Mouse (Mus musculus): ENCODE measurements around the gene Myo10. TPM values are rescaled to one million over a fixed set of nuclear protein-coding genes. Genes with fewer than 3 reads are reported as not detected.

Myo10 gene
- polyA plus RNA-seq, 1 experiment from 2014 or later: 32.5 TPM

DNA sequence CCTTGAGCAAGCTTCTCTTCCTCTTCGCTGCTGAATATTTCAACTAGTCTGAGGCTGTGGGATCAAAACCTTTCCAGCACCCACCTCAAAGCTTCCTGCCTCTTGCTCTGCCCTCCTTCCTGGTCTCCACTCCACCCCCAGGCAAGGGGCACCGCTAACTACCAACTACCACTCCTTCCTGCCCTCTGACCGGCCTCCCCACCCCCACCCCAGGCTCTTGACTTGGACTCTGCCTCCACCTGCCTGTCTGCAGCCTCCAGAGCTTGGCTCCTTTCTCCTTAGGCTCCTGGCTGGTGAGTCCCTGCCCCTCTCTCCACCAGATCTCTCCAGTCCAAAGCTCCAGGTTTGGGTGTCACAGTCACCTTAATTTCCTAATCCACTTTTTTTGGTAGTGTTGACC, 133.7 kb downstream of the Myo10 start:
- no peaks in the 10 kb centered on the region; the same call in 1 of the 2 replicates for H3K4me1 ChIP-seq (replicated peaks; ENCODE audit: control insufficient read depth, insufficient read depth, low read length)
- H3K4me2 ChIP-seq (ENCODE audit: low read length): no peak overlapping the region
- no peaks in the 10 kb centered on the region for H3K27me3 ChIP-seq (replicated peaks; ENCODE audit: control insufficient read depth, insufficient read depth, low read length)
- H3K36me3 ChIP-seq (ENCODE audit: control insufficient read depth, insufficient read depth, low read length): no peaks in the 10 kb centered on the region
- H3K4me3 ChIP-seq (ENCODE audit: low read depth, low read length): no peak overlapping the region
- H3K27ac ChIP-seq (ENCODE audit: low read depth): no peak overlapping the region
- WGBS: 57% methylated on average over 3 of the region's 3 CpGs
- no peaks in the 10 kb centered on the region for H3K9me3 ChIP-seq (ENCODE audit: control insufficient read depth, low read length)
- no peak overlapping the region for H3K9ac ChIP-seq (ENCODE audit: low read length)
- DNase-seq (ENCODE audit: low spot score) (no peak), ATAC-seq (replicated peaks; ENCODE audit: low FRiP score, low TSS enrichment, low read depth) (no peak)

- DNase-seq (ENCODE audit: low spot score) (no peak), ATAC-seq (replicated peaks; ENCODE audit: low FRiP score, low TSS enrichment, low read depth) (no peak)
- Histone ChIP-seq H3K9ac (ENCODE audit: low read length) (no peak overlapping the region), H3K4me2 (ENCODE audit: low read length) (0 out of 2 replicates have a peak overlapping the region, but pooled peaks have one; percentile 4), H3K4me1 (replicated peaks; ENCODE audit: control insufficient read depth, insufficient read depth, low read length) (peaks cover 18% of the 10 kb centered on the region), H3K9me3 (ENCODE audit: control insufficient read depth, low read length) (no peaks in the 10 kb centered on the region), H3K27ac (ENCODE audit: low read depth) (peak overlapping the region; percentile 36; the same call in 1 of the 2 replicates), H3K4me3 (ENCODE audit: low read depth, low read length) (no peak overlapping the region), H3K36me3 (ENCODE audit: control insufficient read depth, insufficient read depth, low read length) (no peaks in the 10 kb centered on the region), H3K27me3 (replicated peaks; ENCODE audit: control insufficient read depth, insufficient read depth, low read length) (no peaks in the 10 kb centered on the region)
- WGBS: 49% methylated on average over 10 of the region's 10 CpGs
Measured at GRCm38 (mm10) chr15:25758037-25758436, 135.7 kb downstream of the Myo10 start.

DNA sequence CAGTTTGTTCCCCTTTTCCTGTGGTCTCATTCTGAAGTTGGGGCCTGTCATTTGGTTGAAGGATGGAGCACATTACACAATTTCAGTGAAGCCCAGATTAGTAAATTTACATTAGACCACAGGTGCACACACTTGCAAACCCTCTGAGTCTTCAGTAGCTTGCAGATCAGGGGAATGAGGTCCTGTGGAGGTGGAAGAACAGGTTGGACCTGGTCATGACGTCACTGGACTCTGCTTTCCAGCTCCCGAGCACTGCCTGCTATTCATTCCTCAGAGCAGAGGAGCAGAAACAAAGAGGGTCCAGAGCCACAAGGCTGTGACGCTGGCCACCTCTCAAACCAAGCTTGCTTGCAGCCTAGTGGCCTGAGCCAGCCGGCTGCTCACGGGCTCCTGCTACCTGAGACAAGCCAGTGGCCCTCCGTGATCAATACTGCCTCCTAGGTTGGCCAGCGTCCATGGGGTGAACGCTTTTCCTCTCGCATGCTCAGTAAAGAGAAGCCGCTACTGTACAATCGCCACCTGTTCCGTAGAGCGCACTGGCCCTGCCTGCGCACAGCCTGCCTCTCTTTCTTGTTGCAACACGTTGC, 136.3 kb downstream of the Myo10 start:
- H3K4me1 ChIP-seq (replicated peaks; ENCODE audit: control insufficient read depth, insufficient read depth, low read length): peaks cover 19% of the 10 kb centered on the region
- peak overlapping the region; percentile 42 for H3K4me2 ChIP-seq (ENCODE audit: low read length)
- H3K27ac ChIP-seq (ENCODE audit: low read depth): peak overlapping the region; percentile 79
- DNase-seq (ENCODE audit: low spot score): peak; percentile 84
- H3K27me3 ChIP-seq (replicated peaks; ENCODE audit: control insufficient read depth, insufficient read depth, low read length): no peaks in the 10 kb centered on the region
- peak; percentile 92 for ATAC-seq (replicated peaks; ENCODE audit: low FRiP score, low TSS enrichment, low read depth)
- 0 out of 2 replicates have a peak overlapping the region, but pooled peaks have one; percentile 25 for H3K9ac ChIP-seq (ENCODE audit: low read length)
- 64% methylated on average over 15 of the region's 15 CpGs for WGBS
- H3K4me3 ChIP-seq (ENCODE audit: low read depth, low read length): peak overlapping the region; percentile 15; the same call in 1 of the 2 replicates
- no peaks in the 10 kb centered on the region for H3K36me3 ChIP-seq (ENCODE audit: control insufficient read depth, insufficient read depth, low read length)
- no peaks in the 10 kb centered on the region for H3K9me3 ChIP-seq (ENCODE audit: control insufficient read depth, low read length)

DNA sequence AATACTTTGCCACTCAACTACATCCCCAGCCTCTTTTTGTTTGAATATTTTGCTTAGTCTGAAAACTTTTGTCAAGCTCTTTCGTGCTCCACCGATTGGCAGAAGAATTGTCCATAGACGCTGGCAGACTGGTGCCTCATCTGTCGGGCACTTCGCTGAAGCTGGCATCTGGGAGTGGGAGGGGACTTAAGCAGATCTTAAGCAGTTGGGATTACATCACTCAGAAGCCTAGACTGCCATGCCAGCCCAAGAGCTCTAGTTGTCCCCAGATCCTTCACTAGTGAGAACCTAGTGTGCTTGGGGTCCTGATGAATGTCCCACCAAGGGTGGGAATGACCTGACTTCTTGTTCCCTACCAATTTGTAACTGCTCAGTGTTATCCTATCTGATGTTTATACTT, 138.0 kb downstream of the Myo10 start:
- H3K9ac ChIP-seq (ENCODE audit: low read length): no peak overlapping the region
- no peak overlapping the region for H3K4me3 ChIP-seq (ENCODE audit: low read depth, low read length)
- 83% methylated on average over 5 of the region's 5 CpGs for WGBS
- no peaks in the 10 kb centered on the region for H3K27me3 ChIP-seq (replicated peaks; ENCODE audit: control insufficient read depth, insufficient read depth, low read length)
- H3K4me2 ChIP-seq (ENCODE audit: low read length): no peak overlapping the region
- no peaks in the 10 kb centered on the region for H3K36me3 ChIP-seq (ENCODE audit: control insufficient read depth, insufficient read depth, low read length)
- H3K4me1 ChIP-seq (replicated peaks; ENCODE audit: control insufficient read depth, insufficient read depth, low read length): peaks cover 22% of the 10 kb centered on the region
- no peaks in the 10 kb centered on the region for H3K9me3 ChIP-seq (ENCODE audit: control insufficient read depth, low read length)
- DNase-seq (ENCODE audit: low spot score) (no peak), ATAC-seq (replicated peaks; ENCODE audit: low FRiP score, low TSS enrichment, low read depth) (no peak)
- H3K27ac ChIP-seq (ENCODE audit: low read depth): no peak overlapping the region

GRCm38 (mm10) chr15:25761049-25761448, 138.7 kb downstream of the Myo10 start:
- peaks cover 22% of the 10 kb centered on the region for H3K4me1 ChIP-seq (replicated peaks; ENCODE audit: control insufficient read depth, insufficient read depth, low read length)
- no peak overlapping the region for H3K4me3 ChIP-seq (ENCODE audit: low read depth, low read length)
- no peaks in the 10 kb centered on the region for H3K36me3 ChIP-seq (ENCODE audit: control insufficient read depth, insufficient read depth, low read length)
- 81% methylated on average over 2 of the region's 2 CpGs for WGBS
- no peak overlapping the region for H3K27ac ChIP-seq (ENCODE audit: low read depth)
- no peak for DNase-seq (ENCODE audit: low spot score)
- H3K4me2 ChIP-seq (ENCODE audit: low read length): no peak overlapping the region
- H3K9ac ChIP-seq (ENCODE audit: low read length): no peak overlapping the region
- no peaks in the 10 kb centered on the region for H3K9me3 ChIP-seq (ENCODE audit: control insufficient read depth, low read length)
- H3K27me3 ChIP-seq (replicated peaks; ENCODE audit: control insufficient read depth, insufficient read depth, low read length): no peaks in the 10 kb centered on the region
- ATAC-seq (replicated peaks; ENCODE audit: low FRiP score, low TSS enrichment, low read depth): no peak

DNA sequence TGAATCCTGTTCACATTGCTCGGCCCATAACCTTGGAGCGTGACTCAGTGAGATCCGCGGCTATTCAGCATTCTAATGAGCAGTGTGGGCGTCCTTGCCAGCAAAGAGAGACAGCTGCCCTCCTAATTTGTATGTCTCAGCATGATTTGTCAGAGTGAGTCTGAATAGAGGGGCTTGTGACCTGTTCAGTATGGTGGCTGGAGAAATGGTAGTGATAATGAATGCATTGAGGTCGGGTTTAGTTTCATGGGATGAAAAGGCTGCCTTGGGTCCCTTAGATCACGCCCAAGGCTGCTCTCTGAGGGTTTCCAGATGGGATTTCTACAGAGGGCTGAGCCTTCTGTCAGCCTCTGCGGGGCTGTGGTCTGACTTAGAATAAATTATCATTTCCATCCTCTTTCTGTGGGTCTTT, 139.5 kb downstream of the Myo10 start:
- H3K4me3 ChIP-seq (ENCODE audit: low read depth, low read length): no peak overlapping the region
- no peaks in the 10 kb centered on the region for H3K36me3 ChIP-seq (ENCODE audit: control insufficient read depth, insufficient read depth, low read length)
- H3K9me3 ChIP-seq (ENCODE audit: control insufficient read depth, low read length): no peaks in the 10 kb centered on the region
- H3K4me1 ChIP-seq (replicated peaks; ENCODE audit: control insufficient read depth, insufficient read depth, low read length): peaks cover 22% of the 10 kb centered on the region
- no peak overlapping the region for H3K9ac ChIP-seq (ENCODE audit: low read length)
- no peak overlapping the region for H3K27ac ChIP-seq (ENCODE audit: low read depth)
- no peaks in the 10 kb centered on the region for H3K27me3 ChIP-seq (replicated peaks; ENCODE audit: control insufficient read depth, insufficient read depth, low read length)
- 29% methylated on average over 8 of the region's 8 CpGs for WGBS
- DNase-seq (ENCODE audit: low spot score) (no peak), ATAC-seq (replicated peaks; ENCODE audit: low FRiP score, low TSS enrichment, low read depth) (no peak)
- H3K4me2 ChIP-seq (ENCODE audit: low read length): no peak overlapping the region

- ATAC-seq (replicated peaks; ENCODE audit: low FRiP score, low TSS enrichment, low read depth): no peak
- WGBS: 27% methylated on average over 8 of the region's 8 CpGs
- H3K4me3 ChIP-seq (ENCODE audit: low read depth, low read length): no peak overlapping the region
- DNase-seq (ENCODE audit: low spot score): no peak
- H3K4me2 ChIP-seq (ENCODE audit: low read length): no peak overlapping the region
- H3K9me3 ChIP-seq (ENCODE audit: control insufficient read depth, low read length): no peaks in the 10 kb centered on the region
- no peak overlapping the region for H3K27ac ChIP-seq (ENCODE audit: low read depth)
- no peaks in the 10 kb centered on the region for H3K36me3 ChIP-seq (ENCODE audit: control insufficient read depth, insufficient read depth, low read length)
- H3K4me1 ChIP-seq (replicated peaks; ENCODE audit: control insufficient read depth, insufficient read depth, low read length): peaks cover 26% of the 10 kb centered on the region
- H3K27me3 ChIP-seq (replicated peaks; ENCODE audit: control insufficient read depth, insufficient read depth, low read length): no peaks in the 10 kb centered on the region
- H3K9ac ChIP-seq (ENCODE audit: low read length): no peak overlapping the region
Measured at GRCm38 (mm10) chr15:25762306-25762705, 140.0 kb downstream of the Myo10 start.

GRCm38 (mm10) chr15:25763106-25763505, 140.8 kb downstream of the Myo10 start:
- ATAC-seq (replicated peaks; ENCODE audit: low FRiP score, low TSS enrichment, low read depth): no peak
- H3K9me3 ChIP-seq (ENCODE audit: control insufficient read depth, low read length): no peaks in the 10 kb centered on the region
- WGBS: 84% methylated on average over 7 of the region's 7 CpGs

More at GRCm38 (mm10) chr15:25763106-25763505, 140.8 kb downstream of the Myo10 start:
- DNase-seq (ENCODE audit: low spot score): no peak
- Histone ChIP-seq H3K27ac (ENCODE audit: low read depth) (no peak overlapping the region), H3K4me3 (ENCODE audit: low read depth, low read length) (no peak overlapping the region), H3K4me1 (replicated peaks; ENCODE audit: control insufficient read depth, insufficient read depth, low read length) (peaks cover 33% of the 10 kb centered on the region), H3K27me3 (replicated peaks; ENCODE audit: control insufficient read depth, insufficient read depth, low read length) (no peaks in the 10 kb centered on the region), H3K4me2 (ENCODE audit: low read length) (no peak overlapping the region), H3K36me3 (ENCODE audit: control insufficient read depth, insufficient read depth, low read length) (no peaks in the 10 kb centered on the region), H3K9ac (ENCODE audit: low read length) (no peak overlapping the region)

All from intestine, embryonic 14.5 days (tissue).